Mouse (Mus musculus) CH12.LX (cell line): ENCODE measurements around the gene Rimkla. TPM values are rescaled to one million over a fixed set of nuclear protein-coding genes. Genes with fewer than 3 reads are reported as not detected.

Experiments
- DNase-seq: peaks from one replicate; pipeline ENCODE4 v3.0.0-alpha.2; 2013; ENCODE audit errors: extremely low read depth
- H3K27ac ChIP-seq: 2 replicates; pipeline ENCODE4 v1.5.1; 2012; ENCODE audit warnings: low read depth, mild to moderate bottlenecking, control low read depth, moderate library complexity; ENCODE audit not compliant: insufficient read depth
- H3K27me3 ChIP-seq: replicated peaks from 2 replicates; pipeline ENCODE3; 2012; ENCODE audit warnings: inconsistent platforms
- H3K36me3 ChIP-seq, 2 experiments: replicated peaks in 1 of 2; 2 replicates each; pipeline versions ENCODE3 to v1.6.1; 2012; ENCODE audit warnings: inconsistent platforms in 1 of 2, low read length in 1 of 2, mild to moderate bottlenecking in 1 of 2, mixed read lengths in 1 of 2, moderate library complexity in 1 of 2; ENCODE audit not compliant: control insufficient read depth in 1 of 2, insufficient read depth in 1 of 2
- H3K4me1 ChIP-seq, 2 experiments: 2 replicates each; pipeline ENCODE4 v1.6.1; 2012; ENCODE audit warnings: inconsistent platforms in 1 of 2, moderate library complexity in 1 of 2; ENCODE audit not compliant: insufficient read depth in 2 of 2, control insufficient read depth in 1 of 2
- H3K4me2 ChIP-seq: 2 replicates; pipeline ENCODE4 v1.6.1; 2012; ENCODE audit warnings: low read depth, mild to moderate bottlenecking, control low read depth; ENCODE audit not compliant: poor library complexity, insufficient read depth, severe bottlenecking
- H3K4me3 ChIP-seq, 3 experiments: fragments of 150-350 bp in 1 of 3; sonication (generic) in 1 of 3; replicated peaks in 1 of 3; 2 replicates each; pipeline versions ENCODE3 to v1.5.1; 2011 to 2012; ENCODE audit warnings: low read depth in 2 of 3, low read length in 2 of 3, mild to moderate bottlenecking in 2 of 3, moderate library complexity in 2 of 3, control low read depth in 1 of 3, improper control_type of control experiment in 1 of 3, inconsistent platforms in 1 of 3, mixed read lengths in 1 of 3; ENCODE audit not compliant: poor library complexity in 1 of 3
- H3K79me2 ChIP-seq: replicated peaks from 2 replicates; pipeline ENCODE4 v1.6.1; 2012; ENCODE audit warnings: mild to moderate bottlenecking, moderate library complexity; ENCODE audit not compliant: control insufficient read depth, poor library complexity, insufficient read depth, severe bottlenecking; ENCODE audit errors: extremely low read depth
- H3K9ac ChIP-seq: 2 replicates; pipeline ENCODE4 v1.6.1; 2012; ENCODE audit warnings: low read depth, mild to moderate bottlenecking, control low read depth, moderate library complexity; ENCODE audit not compliant: insufficient read depth
- H3K9me3 ChIP-seq: replicated peaks from 2 replicates; pipeline ENCODE3; 2012; ENCODE audit warnings: low read length, inconsistent platforms, mixed read lengths
- BHLHE40 ChIP-seq: IDR thresholded peaks from 2 replicates; pipeline ENCODE4 v1.6.1; 2011; ENCODE audit warnings: mild to moderate bottlenecking, low read depth, low read length, improper control_type of control experiment
- CHD2 ChIP-seq: IDR thresholded peaks from 2 replicates; pipeline ENCODE4 v1.6.1; 2011; ENCODE audit warnings: low read length, improper control_type of control experiment
- CTCF ChIP-seq, 2 experiments: IDR thresholded peaks in 1 of 2; conservative IDR thresholded peaks in 1 of 2; 2 replicates each; pipeline ENCODE4 v1.5.1; 2011 to 2012; ENCODE audit warnings: low read depth in 2 of 2, low read length in 2 of 2, improper control_type of control experiment in 1 of 2, inconsistent platforms in 1 of 2, mild to moderate bottlenecking in 1 of 2, moderate library complexity in 1 of 2
- ELF1 ChIP-seq: IDR thresholded peaks from 2 replicates; pipeline ENCODE4 v1.6.1; 2014; ENCODE audit warnings: low read depth, mild to moderate bottlenecking, inconsistent platforms, low read length, improper control_type of control experiment
- EP300 ChIP-seq: IDR thresholded peaks from 2 replicates; pipeline ENCODE4 v1.6.1; 2011; ENCODE audit warnings: low read length, improper control_type of control experiment
- GABPA ChIP-seq: IDR thresholded peaks from 2 replicates; pipeline ENCODE4 v1.6.1; 2012; ENCODE audit warnings: low read depth, low read length, improper control_type of control experiment, inconsistent platforms; ENCODE audit not compliant: insufficient replicate concordance
- HCFC1 ChIP-seq: IDR thresholded peaks from 2 replicates; pipeline ENCODE4 v1.6.1; 2012; ENCODE audit warnings: low read depth, mild to moderate bottlenecking, inconsistent platforms, low read length, improper control_type of control experiment
- IRF4 ChIP-seq: IDR thresholded peaks from 2 replicates; pipeline ENCODE4 v1.6.1; 2014; ENCODE audit warnings: low read depth, mild to moderate bottlenecking, inconsistent platforms, low read length, improper control_type of control experiment
- JUN ChIP-seq: IDR thresholded peaks from 2 replicates; pipeline ENCODE4 v1.6.1; 2011; ENCODE audit warnings: low read depth, mild to moderate bottlenecking, low read length, improper control_type of control experiment, moderate library complexity; ENCODE audit not compliant: insufficient read depth
- JUND ChIP-seq: conservative IDR thresholded peaks from 2 replicates; pipeline ENCODE4 v1.6.1; 2011; ENCODE audit warnings: low read depth, low read length, improper control_type of control experiment
- KAT2A ChIP-seq: IDR thresholded peaks from 2 replicates; pipeline ENCODE4 v1.6.1; 2012; ENCODE audit warnings: low read length, improper control_type of control experiment, inconsistent platforms; ENCODE audit not compliant: insufficient replicate concordance
- MAX ChIP-seq: IDR thresholded peaks from 2 replicates; pipeline ENCODE4 v1.6.1; 2011; ENCODE audit warnings: low read length, improper control_type of control experiment
- MAZ ChIP-seq: IDR thresholded peaks from 2 replicates; pipeline ENCODE4 v1.6.1; 2012; ENCODE audit warnings: low read depth, mild to moderate bottlenecking, inconsistent platforms, low read length, improper control_type of control experiment, moderate library complexity
- MXI1 ChIP-seq: IDR thresholded peaks from 2 replicates; pipeline ENCODE4 v1.6.1; 2011; ENCODE audit warnings: mild to moderate bottlenecking, low read depth, low read length, improper control_type of control experiment
- MYC ChIP-seq: IDR thresholded peaks from 2 replicates; pipeline ENCODE4 v1.6.1; 2011; ENCODE audit warnings: low read depth, mild to moderate bottlenecking, improper control_type of control experiment, low read length
- NELFE ChIP-seq: IDR thresholded peaks from 2 replicates; pipeline ENCODE4 v1.6.1; 2011; ENCODE audit warnings: low read depth, low read length, improper control_type of control experiment
- NRF1 ChIP-seq: IDR thresholded peaks from 2 replicates; pipeline ENCODE4 v1.6.1; 2014; ENCODE audit warnings: low read depth, mild to moderate bottlenecking, inconsistent platforms, low read length, improper control_type of control experiment, moderate library complexity
- PAX5 ChIP-seq: IDR thresholded peaks from 2 replicates; pipeline ENCODE4 v1.6.1; 2012; ENCODE audit warnings: low read length, inconsistent platforms, mixed read lengths
- POLR2A ChIP-seq: IDR thresholded peaks from 2 replicates; pipeline ENCODE4 v1.6.1; 2011; ENCODE audit warnings: low read depth, mild to moderate bottlenecking, improper control_type of control experiment, low read length
- POLR2AphosphoS2 ChIP-seq: IDR thresholded peaks from 2 replicates; pipeline ENCODE4 v1.6.1; 2011; ENCODE audit warnings: low read depth, low read length, improper control_type of control experiment
- RCOR1 ChIP-seq: conservative IDR thresholded peaks from 2 replicates; pipeline ENCODE4 v1.6.1; 2012; ENCODE audit warnings: low read depth, mild to moderate bottlenecking, inconsistent platforms, low read length, improper control_type of control experiment
- SIN3A ChIP-seq: IDR thresholded peaks from 2 replicates; pipeline ENCODE4 v1.6.1; 2012; ENCODE audit warnings: low read length, improper control_type of control experiment, inconsistent platforms
- SMC3 ChIP-seq: IDR thresholded peaks from 2 replicates; pipeline ENCODE4 v1.6.1; 2011; ENCODE audit warnings: low read depth, low read length, improper control_type of control experiment
- UBTF ChIP-seq: IDR thresholded peaks from 2 replicates; pipeline ENCODE4 v1.6.1; 2012; ENCODE audit warnings: low read depth, mild to moderate bottlenecking, inconsistent platforms, low read length, improper control_type of control experiment, moderate library complexity
- USF1 ChIP-seq: IDR thresholded peaks from 2 replicates; pipeline ENCODE4 v1.6.1; 2014; ENCODE audit warnings: low read depth, mild to moderate bottlenecking, inconsistent platforms, low read length, improper control_type of control experiment
- ZKSCAN1 ChIP-seq: IDR thresholded peaks from 2 replicates; pipeline ENCODE4 v1.6.1; 2012; ENCODE audit warnings: low read depth, inconsistent platforms, low read length, improper control_type of control experiment, borderline replicate concordance
- ZMIZ1 ChIP-seq: IDR thresholded peaks from 2 replicates; pipeline ENCODE4 v1.6.1; 2012; ENCODE audit warnings: low read depth, mild to moderate bottlenecking, inconsistent platforms, low read length, improper control_type of control experiment
- dilution Hi-C: fragments of 300-500 bp; cut with MboI; formaldehyde crosslinking; loops from 2 replicates; pipeline ENCODE4 v1.14.3; 2020; ENCODE audit warnings: low sequenced_read_pairs; ENCODE audit not compliant: extremely low pct_unique_long_range_greater_than_20kb, extremely low pct_ligation_motif_present
- in situ Hi-C: fragments of 300-500 bp; cut with MboI; formaldehyde crosslinking; loops from 3 replicates; pipeline ENCODE4 v1.14.3; 2019; ENCODE audit warnings: low sequenced_read_pairs, low pct_ligation_motif_present, low pct_unique_long_range_greater_than_20kb, mixed read lengths
- polyA plus RNA-seq: library from polyadenylated mRNA; unstranded; fragments of >175 nt; gene quantifications from 2 replicates; pipeline ENCODE4 v1.2.1, GENCODE M21; 2012; ENCODE audit warnings: low read depth; ENCODE audit not compliant: insufficient read length
- total RNA-seq, 2 experiments: library from RNA; depleted of rRNA; stranded (reverse); fragments of 300-350 nt in 1 of 2; fragments of >200 nt in 1 of 2; gene quantifications; 2 replicates each; pipeline ENCODE4 v1.2.3; 2012 to 2014

Rimkla gene
- total and polyA plus RNA-seq, 3 experiments: 0.48 to 0.84 (median 0.59) TPM

GRCm38 (mm10) chr4:119539031-119539824 lies 46.8 kb upstream of the Rimkla start, which contains the start of gene Frg2f1:
Gene Frg2f1 (minus strand): TSS chr4:119539529.
- H3K4me2 ChIP-seq: peak within 1 kb of the TSS; percentile 92
- H3K9ac ChIP-seq: peak within 1 kb of the TSS; percentile 94
- H3K36me3 ChIP-seq: peaks cover 0 to 2% of the 10 kb centered on the region in 2 experiments
- no peaks in the 10 kb centered on the region for H3K27me3 ChIP-seq
- peak; percentile 87 for DNase-seq
- TF ChIP-seq UBTF (peak; percentile 89), ZKSCAN1 (no peak; the same call in 1 of the 2 replicates), MXI1 (peak; percentile 56; the same call in 1 of the 2 replicates), POLR2A (peak; percentile 63), RCOR1 (peak; percentile 6; the same call in 1 of the 2 replicates), MAX (peak; percentile 68), CHD2 (peak; percentile 82), HCFC1 (peak; percentile 74), KAT2A (peak; percentile 91), USF1 (peak; percentile 54), NRF1 (peak; percentile 37; the same call in 1 of the 2 replicates), JUND (no peak), GABPA (no peak; the same call in 1 of the 2 replicates), JUN (no peak), POLR2AphosphoS2 (peak; percentile 52; the same call in 1 of the 2 replicates), NELFE (peak; percentile 71), ELF1 (peak; percentile 72), CTCF (conservative IDR thresholded peaks at IDR 0.05 in 1 of 2, IDR thresholded peaks at IDR 0.05 in 1 of 2; ENCODE audit: low read depth in 2 of 2, low read length in 2 of 2) (0 out of 4 replicates have a peak, but pooled peaks of 1 of the 2 experiments have one; percentile 0), IRF4 (peak; percentile 58), BHLHE40 (peak; percentile 46; the same call in 1 of the 2 replicates), PAX5 (no peak), SIN3A (peak; percentile 48), SMC3 (0 out of 2 replicates have a peak, but pooled peaks have one; percentile 12), MAZ (peak; percentile 72; the same call in 1 of the 2 replicates), MYC (peak; percentile 47; the same call in 1 of the 2 replicates), EP300 (no peak), ZMIZ1 (peak; percentile 62)
- H3K9me3 ChIP-seq: no peaks in the 10 kb centered on the region
- peak within 1 kb of the TSS; percentile 85 for H3K27ac ChIP-seq
- peaks cover 0 to 38% of the 10 kb centered on the region in 2 experiments; a peak in 2 of 4 replicates for H3K4me1 ChIP-seq
- H3K4me3 ChIP-seq: peak within 1 kb of the TSS; percentile 82 to 100 (median 99)
- dilution Hi-C loops: no loop called here
- H3K79me2 ChIP-seq: peaks cover 38% of the 10 kb centered on the region
- in situ Hi-C loops: loop anchor here (10.0 kb wide), 2 partner anchors 104 to 294 kb away; no protein-coding TSS in a partner anchor
